Mouse (Mus musculus) c-Kit-positive CD71-positive TER-119-positive erythroid progenitor cells, embryonic 14.5 days (primary cell): Measurements from ENCODE around the gene Vps41.
A peak's percentile ranks its signal among the peaks of the same experiment; 100 is the strongest.

Source experiments
- DNase-seq: peaks from one replicate; pipeline ENCODE4 v3.0.0-alpha.2; 2013; ENCODE audit warnings: low spot score

The Vps41 gene

GRCm38 (mm10) chr13:18794454-18794853 is 77.4 kb downstream of the Vps41 start:
- DNase-seq, result no peak

- no peak for DNase-seq
Measured at GRCm38 (mm10) chr13:18797555-18797954, 80.5 kb downstream of the Vps41 start.

- no peak for DNase-seq
Measured at GRCm38 (mm10) chr13:18800434-18800833, 83.3 kb downstream of the Vps41 start.

- DNase-seq, result no peak
Measured at GRCm38 (mm10) chr13:18809465-18809864, 92.4 kb downstream of the Vps41 start.

GRCm38 (mm10) chr13:18809978-18810675 is 93.0 kb downstream of the Vps41 start:
- DNase-seq, result peak; percentile 53

GRCm38 (mm10) chr13:18824420-18825123 is 107.5 kb downstream of the Vps41 start:
- no peak for DNase-seq

GRCm38 (mm10) chr13:18827029-18827428 is 109.9 kb downstream of the Vps41 start:
- peak; percentile 21 for DNase-seq

- no peak for DNase-seq
Measured at GRCm38 (mm10) chr13:18830486-18830885, 113.4 kb downstream of the Vps41 start.

- no peak for DNase-seq
Measured at GRCm38 (mm10) chr13:18839231-18839630, 122.1 kb downstream of the Vps41 start.

GRCm38 (mm10) chr13:18840366-18840765 is 123.3 kb downstream of the Vps41 start:
- DNase-seq, result no peak

- no peak for DNase-seq
Measured at GRCm38 (mm10) chr13:18841019-18841418, 123.9 kb downstream of the Vps41 start.

GRCm38 (mm10) chr13:18841752-18842282 is 124.7 kb downstream of the Vps41 start:
- DNase-seq, result no peak

- no peak for DNase-seq
Measured at GRCm38 (mm10) chr13:18842556-18842955, 125.5 kb downstream of the Vps41 start.

- no peak for DNase-seq
Measured at GRCm38 (mm10) chr13:18843546-18843945, 126.5 kb downstream of the Vps41 start.

GRCm38 (mm10) chr13:18847386-18847785 is 130.3 kb downstream of the Vps41 start:
- DNase-seq, result no peak

GRCm38 (mm10) chr13:18849563-18849962 is 132.5 kb downstream of the Vps41 start:
- DNase-seq, result no peak

- no peak for DNase-seq
Measured at GRCm38 (mm10) chr13:18851182-18851581, 134.1 kb downstream of the Vps41 start.

GRCm38 (mm10) chr13:18852718-18853117 is 135.6 kb downstream of the Vps41 start:
- no peak for DNase-seq

GRCm38 (mm10) chr13:18856026-18856802 is 139.1 kb downstream of the Vps41 start:
- no peak for DNase-seq

- no peak for DNase-seq
Measured at GRCm38 (mm10) chr13:18858183-18858582, 141.1 kb downstream of the Vps41 start.

- no peak for DNase-seq
Measured at GRCm38 (mm10) chr13:18859389-18859788, 142.3 kb downstream of the Vps41 start.

GRCm38 (mm10) chr13:18868030-18868490 is 151.0 kb downstream of the Vps41 start:
- no peak for DNase-seq
